In the genomic region with DNA sequence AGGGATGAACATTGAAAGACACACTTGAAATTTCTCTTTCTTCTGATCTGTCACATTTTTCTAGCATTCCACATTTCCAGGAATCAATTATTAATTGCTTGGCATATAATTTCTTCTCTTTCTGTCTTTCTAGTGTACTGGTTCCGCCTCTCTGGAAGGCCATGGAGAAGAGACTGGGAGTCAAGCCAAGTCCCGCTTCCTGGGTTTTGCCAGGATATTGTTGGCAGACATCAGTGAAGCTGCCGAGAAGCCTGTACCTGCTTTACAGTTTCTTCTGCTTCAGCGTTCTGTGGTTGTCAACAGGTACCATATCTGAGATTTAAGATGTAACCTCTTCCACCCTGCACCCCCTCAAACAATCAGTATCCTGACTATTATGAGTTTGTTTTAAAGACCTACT, we compare ENCODE assay signal across 14 mouse cellular contexts. TPM values are rescaled to one million over a fixed set of nuclear protein-coding genes. Genes with fewer than 3 reads are reported as not detected.
DNase-seq lines count a peak whose midpoint lies in the region; ATAC-seq and TF ChIP-seq lines count a peak whose summit lies in the region.
"Had no signal": no experiment of that assay in that cellular context is flagged by ENCODE, and none has a peak within 500 bp of the region (broad histone marks: within the 10 kb centered on the region; RNA-seq: fewer than 3 reads in every experiment).

No protein-coding gene starts in this region.

- H3K9me3 ChIP-seq in kidney, embryonic 16.5 days (ENCODE audit: low read length) = no peaks in the 10 kb centered on the region
- H3K9me3 ChIP-seq: G1E; midbrain, embryonic 15.5 days had no signal

- no peak for ATAC-seq in kidney, embryonic 16.5 days (ENCODE audit: low FRiP score, low TSS enrichment)
- ATAC-seq in megakaryocyte, adult 5-6 weeks (ENCODE audit: poor library complexity, severe bottlenecking) = no peak
- ATAC-seq in megakaryocyte-erythroid progenitor cell, adult 5-6 weeks (replicated peaks; ENCODE audit: low FRiP score, low TSS enrichment, poor library complexity, severe bottlenecking) = no peak
- ATAC-seq: midbrain, embryonic 15.5 days had no signal

- H3K9ac ChIP-seq in kidney, embryonic 16.5 days (replicated peaks; ENCODE audit: low read length) = no peak overlapping the region
- H3K9ac ChIP-seq: midbrain, embryonic 15.5 days had no signal

- no peak overlapping the region for H3K4me2 ChIP-seq in kidney, embryonic 16.5 days (replicated peaks; ENCODE audit: low read depth, low read length)
- H3K4me2 ChIP-seq: midbrain, embryonic 15.5 days had no signal

- no peak overlapping the region for H3K4me3 ChIP-seq in kidney, embryonic 16.5 days (ENCODE audit: low read length)
- peak overlapping the region; percentile 47 for H3K4me3 ChIP-seq in small intestine, adult 2 months (ENCODE audit: low read depth, low read length)
- H3K4me3 ChIP-seq: midbrain, embryonic 15.5 days had no signal

- peak; percentile 61 for DNase-seq in kidney, adult 11 months
- DNase-seq in testis, postnatal 10 days (ENCODE audit: low spot score) = peak; percentile 58
- no peak for DNase-seq in testis, postnatal 14 days (ENCODE audit: low spot score)
- peak; percentile 94 for DNase-seq in cerebellum, adult 9-10 months
- DNase-seq: gastrocnemius, postnatal 36 days; heart, postnatal 36 days had no signal

- WGBS in kidney, embryonic 16.5 days = 73% methylated on average over 4 of the region's 4 CpGs
- WGBS in small intestine, adult 2 months = 17% methylated on average over 4 of the region's 4 CpGs

- H3K36me3 ChIP-seq in kidney, embryonic 16.5 days (ENCODE audit: insufficient read depth, low read length) = peaks cover 11% of the 10 kb centered on the region
- peaks cover 29% of the 10 kb centered on the region for H3K36me3 ChIP-seq in small intestine, adult 2 months (ENCODE audit: control insufficient read depth, insufficient read depth, low read length)

- H3K27ac ChIP-seq in kidney, embryonic 16.5 days (ENCODE audit: low read length) = no peak overlapping the region
- peak overlapping the region; percentile 81 for H3K27ac ChIP-seq in small intestine, adult 2 months (ENCODE audit: insufficient read depth, low read depth, low read length)
- H3K27ac ChIP-seq: midbrain, embryonic 15.5 days had no signal

- no peak for TF ChIP-seq CTCF in small intestine, adult 2 months (IDR thresholded peaks at IDR 0.05; ENCODE audit: extremely low read depth, insufficient read length, insufficient replicate concordance, low read depth, low read length)

- no peaks in the 10 kb centered on the region for H3K27me3 ChIP-seq in kidney, embryonic 16.5 days (ENCODE audit: insufficient read depth, low read length)
- no peaks in the 10 kb centered on the region for H3K27me3 ChIP-seq in small intestine, adult 2 months (ENCODE audit: control insufficient read depth, insufficient read depth, low read length)
- H3K27me3 ChIP-seq: midbrain, embryonic 15.5 days had no signal

- peaks cover 13% of the 10 kb centered on the region for H3K4me1 ChIP-seq in kidney, embryonic 16.5 days (ENCODE audit: insufficient read depth, low read length)
- H3K4me1 ChIP-seq in small intestine, adult 2 months (ENCODE audit: control insufficient read depth, insufficient read depth, insufficient read length, low read length) = peaks cover 17% of the 10 kb centered on the region

- TF ChIP-seq POLR2A in small intestine, adult 2 months (IDR thresholded peaks at IDR 0.05; ENCODE audit: low read depth, low read length) = no peak

RNA-seq across cellular contexts. Expression of gene AU040320, which starts 3.4 kb away (rescaled TPM):
- 25.4 and 25.6 TPM in 2 replicates for polyA plus RNA-seq in kidney, embryonic 16.5 days (2015; fragmentation: Nextera tagmentation; extraction: Ambion mirVana)
- 82.5 and 182 TPM in 2 replicates for polyA plus RNA-seq in small intestine, adult 2 months (2012; rRNA removed)
- 18.7 and 24.2 TPM in 2 replicates for total RNA-seq in megakaryocyte, adult 5-6 weeks (2015)
- total RNA-seq in megakaryocyte, adult 5-6 weeks (2017) = 18.6 and 20.7 TPM in 2 replicates
- total RNA-seq in megakaryocyte-erythroid progenitor cell, adult 5-6 weeks (2014; fragmentation: Nextera tagmentation) = 24.1 and 25.1 TPM in 2 replicates
- total RNA-seq in megakaryocyte-erythroid progenitor cell, adult 5-6 weeks (2017) = 9.7 and 20.0 TPM in 2 replicates

RNA-seq across cellular contexts. Expression of gene Ncdn, which starts 3.5 kb away (rescaled TPM):
- 28.8 and 33.0 TPM in 2 replicates for polyA plus RNA-seq in kidney, embryonic 16.5 days (2015; fragmentation: Nextera tagmentation; extraction: Ambion mirVana)
- 15.7 and 27.2 TPM in 2 replicates for polyA plus RNA-seq in small intestine, adult 2 months (2012; rRNA removed)
- total RNA-seq in megakaryocyte, adult 5-6 weeks (2015) = 6.0 TPM in 2 replicates
- total RNA-seq in megakaryocyte, adult 5-6 weeks (2017) = 6.0 and 6.1 TPM in 2 replicates
- 14.3 and 22.2 TPM in 2 replicates for total RNA-seq in megakaryocyte-erythroid progenitor cell, adult 5-6 weeks (2014; fragmentation: Nextera tagmentation)
- 5.9 and 11.7 TPM in 2 replicates for total RNA-seq in megakaryocyte-erythroid progenitor cell, adult 5-6 weeks (2017)

RNA-seq across cellular contexts. Expression of gene Tfap2e, which starts 20.7 kb away (rescaled TPM):
- polyA plus RNA-seq in kidney, embryonic 16.5 days (2015; fragmentation: Nextera tagmentation; extraction: Ambion mirVana) = not detected in 2 replicates
- not detected in 2 replicates for polyA plus RNA-seq in small intestine, adult 2 months (2012; rRNA removed)
- not detected in 2 replicates for total RNA-seq in megakaryocyte, adult 5-6 weeks (2015)
- total RNA-seq in megakaryocyte, adult 5-6 weeks (2017) = not detected in 2 replicates
- total RNA-seq in megakaryocyte-erythroid progenitor cell, adult 5-6 weeks (2014; fragmentation: Nextera tagmentation) = not detected in 2 replicates
- total RNA-seq in megakaryocyte-erythroid progenitor cell, adult 5-6 weeks (2017) = not detected in 2 replicates
- total RNA-seq: gastrocnemius, postnatal 36 days; heart, postnatal 36 days; left cerebral cortex, adult 18-20 months had no signal
- polyA plus RNA-seq: G1E; liver, embryonic 16.5 days had no signal
